Mouse (Mus musculus) forebrain, embryonic 16.5 days (tissue): ENCODE results near the gene Zfp385a. TPM values are rescaled to one million over a fixed set of nuclear protein-coding genes. Genes with fewer than 3 reads are reported as not detected.

ENCODE experiments used
- ATAC-seq: fragments of 200-750 bp; cut with Nextera tagmentation; 2 replicates; pipeline ENCODE4 v1.8.0; 2017; ENCODE audit warnings: mild to moderate bottlenecking, moderate library complexity
- H3K27ac ChIP-seq: fragments of 300-500 bp; sonication (generic); 2 replicates; pipeline ENCODE4 v1.5.1; 2014; ENCODE audit warnings: low read length, control low read depth
- H3K27me3 ChIP-seq: fragments of 300-500 bp; sonication (generic); replicated peaks from 2 replicates; pipeline ENCODE4 v1.6.1; 2014; ENCODE audit warnings: low read length; ENCODE audit not compliant: control insufficient read depth, insufficient read depth
- H3K36me3 ChIP-seq: fragments of 300-500 bp; sonication (generic); 2 replicates; pipeline ENCODE4 v1.6.1; 2014; ENCODE audit not compliant: control insufficient read depth, insufficient read depth
- H3K4me1 ChIP-seq: fragments of 300-500 bp; sonication (generic); replicated peaks from 2 replicates; pipeline ENCODE4 v1.6.1; 2014; ENCODE audit warnings: low read length; ENCODE audit not compliant: control insufficient read depth, insufficient read depth
- H3K4me2 ChIP-seq: fragments of 300-500 bp; sonication (generic); 2 replicates; pipeline ENCODE4 v1.6.1; 2014; ENCODE audit warnings: mild to moderate bottlenecking, low read length, control low read depth
- H3K4me3 ChIP-seq: fragments of 300-500 bp; sonication (generic); replicated peaks from 2 replicates; pipeline ENCODE4 v1.5.1; 2014; ENCODE audit warnings: mild to moderate bottlenecking, low read length, control low read depth
- H3K9ac ChIP-seq: fragments of 300-500 bp; sonication (generic); replicated peaks from 2 replicates; pipeline ENCODE4 v1.6.1; 2014; ENCODE audit warnings: low read depth, low read length, control low read depth
- H3K9me3 ChIP-seq: fragments of 300-500 bp; sonication (generic); 2 replicates; pipeline ENCODE4 v1.6.1; 2016; ENCODE audit warnings: low read length; ENCODE audit not compliant: control insufficient read depth
- WGBS: fragments of 180-500 bp; shearing (Covaris S2); extraction: QIAGEN DNeasy Blood & Tissue Kit; methylation state at CpG from one replicate; pipeline ENCODE4 v1.1.7; 2014; 5-methylcytosine and 5-hydroxymethylcytosine counted together
- polyA plus RNA-seq: library from polyadenylated mRNA; unstranded; fragments of >200 nt; fragmentation: Nextera tagmentation; extraction: Ambion mirVana; gene quantifications from 2 replicates; pipeline ENCODE4 v1.2.1, GENCODE M21; 2015

Gene Zfp385a
- polyA plus RNA-seq, 1 experiment from 2014 or later = 12.2 TPM

- 87% methylated on average over 4 of the region's 4 CpGs for WGBS
- Histone ChIP-seq H3K4me2 (no peak overlapping the region), H3K9ac (no peak overlapping the region), H3K36me3 (no peaks in the 10 kb centered on the region), H3K27me3 (no peaks in the 10 kb centered on the region), H3K4me1 (no peaks in the 10 kb centered on the region; the same call in 1 of the 2 replicates), H3K27ac (no peak overlapping the region), H3K9me3 (no peaks in the 10 kb centered on the region), H3K4me3 (no peak overlapping the region)
- no peak for ATAC-seq
Observed at GRCm38 (mm10) chr15:103375112-103375800, 35.4 kb upstream of the Zfp385a start.

- Histone ChIP-seq H3K27me3 (no peaks in the 10 kb centered on the region), H3K9me3 (no peaks in the 10 kb centered on the region), H3K4me3 (no peak overlapping the region), H3K36me3 (no peaks in the 10 kb centered on the region), H3K27ac (no peak overlapping the region), H3K4me1 (no peaks in the 10 kb centered on the region), H3K4me2 (no peak overlapping the region), H3K9ac (no peak overlapping the region)
- ATAC-seq = no peak
Observed at GRCm38 (mm10) chr15:103372461-103372860, 32.6 kb upstream of the Zfp385a start.

- no peaks in the 10 kb centered on the region for H3K9me3 ChIP-seq
- 88% methylated on average over 1 of the region's 1 CpGs for WGBS
- no peak overlapping the region for H3K27ac ChIP-seq
- H3K36me3 ChIP-seq = no peaks in the 10 kb centered on the region
- H3K27me3 ChIP-seq = no peaks in the 10 kb centered on the region; the same call in 1 of the 2 replicates
- no peak overlapping the region for H3K9ac ChIP-seq
- no peak overlapping the region for H3K4me3 ChIP-seq
- ATAC-seq = no peak
- no peak overlapping the region for H3K4me2 ChIP-seq
- H3K4me1 ChIP-seq = peaks cover 4% of the 10 kb centered on the region
Observed at GRCm38 (mm10) chr15:103371741-103372140, 31.8 kb upstream of the Zfp385a start.

- Histone ChIP-seq H3K9ac (no peak overlapping the region), H3K27ac (no peak overlapping the region), H3K27me3 (no peaks in the 10 kb centered on the region; the same call in 1 of the 2 replicates), H3K36me3 (no peaks in the 10 kb centered on the region), H3K9me3 (no peaks in the 10 kb centered on the region), H3K4me1 (peaks cover 9% of the 10 kb centered on the region), H3K4me3 (no peak overlapping the region), H3K4me2 (no peak overlapping the region)
- 42% methylated on average over 2 of the region's 2 CpGs for WGBS
- no peak for ATAC-seq
Observed at GRCm38 (mm10) chr15:103371208-103371607, 31.3 kb upstream of the Zfp385a start.

- H3K4me1 ChIP-seq = peaks cover 17% of the 10 kb centered on the region
- H3K9ac ChIP-seq = no peak overlapping the region
- no peaks in the 10 kb centered on the region for H3K36me3 ChIP-seq
- H3K27me3 ChIP-seq = no peaks in the 10 kb centered on the region; the same call in 1 of the 2 replicates
- H3K4me2 ChIP-seq = no peak overlapping the region
- no peak for ATAC-seq
- H3K9me3 ChIP-seq = no peaks in the 10 kb centered on the region
- 62% methylated on average over 4 of the region's 4 CpGs for WGBS
- H3K4me3 ChIP-seq = no peak overlapping the region
- no peak overlapping the region for H3K27ac ChIP-seq
Observed at GRCm38 (mm10) chr15:103370462-103370861, 30.6 kb upstream of the Zfp385a start.

GRCm38 (mm10) chr15:103369123-103369522, 29.2 kb upstream of the Zfp385a start:
- Histone ChIP-seq H3K27me3 (no peaks in the 10 kb centered on the region; the same call in 1 of the 2 replicates), H3K9me3 (no peaks in the 10 kb centered on the region), H3K27ac (no peak overlapping the region), H3K4me3 (no peak overlapping the region), H3K9ac (no peak overlapping the region), H3K4me1 (peaks cover 18% of the 10 kb centered on the region), H3K4me2 (no peak overlapping the region), H3K36me3 (no peaks in the 10 kb centered on the region)
- no peak for ATAC-seq
- WGBS = 68% methylated on average over 1 of the region's 1 CpGs

- H3K4me1 ChIP-seq = peaks cover 18% of the 10 kb centered on the region
- H3K27me3 ChIP-seq = no peaks in the 10 kb centered on the region; the same call in 1 of the 2 replicates
- WGBS = 78% methylated on average over 4 of the region's 4 CpGs
- H3K36me3 ChIP-seq = no peaks in the 10 kb centered on the region
- no peak for ATAC-seq
- no peak overlapping the region for H3K4me3 ChIP-seq
- H3K4me2 ChIP-seq = no peak overlapping the region
- no peak overlapping the region for H3K9ac ChIP-seq
- no peak overlapping the region for H3K27ac ChIP-seq
- no peaks in the 10 kb centered on the region for H3K9me3 ChIP-seq
Observed at GRCm38 (mm10) chr15:103368179-103368940, 28.5 kb upstream of the Zfp385a start.

- peak; percentile 62 for ATAC-seq
- under 1% methylated on average over 45 of the region's 51 CpGs for WGBS
Observed at GRCm38 (mm10) chr15:103366376-103367149, 26.7 kb upstream of the Zfp385a start, which contains the start of gene Itga5. TSS of gene Itga5 (minus strand) at chr15:103366763.

More at GRCm38 (mm10) chr15:103366376-103367149, 26.7 kb upstream of the Zfp385a start, which contains the start of gene Itga5:
- H3K9me3 ChIP-seq = no peaks in the 10 kb centered on the region
- peak within 1 kb of the TSS; percentile 56 for H3K4me3 ChIP-seq
- no peaks in the 10 kb centered on the region for H3K36me3 ChIP-seq
- peaks cover 18% of the 10 kb centered on the region for H3K4me1 ChIP-seq
- H3K27ac ChIP-seq = no peak within 1 kb of the TSS
- no peaks in the 10 kb centered on the region; the same call in 1 of the 2 replicates for H3K27me3 ChIP-seq
- H3K9ac ChIP-seq = peak within 1 kb of the TSS; percentile 59
- H3K4me2 ChIP-seq = peak within 1 kb of the TSS; percentile 96
